Mouse (Mus musculus) heart, adult 2 months (tissue): ENCODE measurements around the gene Scaf4.
"Not testable (repeated sequence)": the region's sequence is repeated elsewhere in the genome, so short reads cannot be mapped to it uniquely, and the experiment has no call there.

Experiments
- CTCF ChIP-seq: fragments of 200-600 bp; IDR thresholded peaks from 2 replicates; pipeline ENCODE4 v1.8.1; 2022; ENCODE audit warnings: antibody characterized with exemption, mild to moderate bottlenecking, moderate library complexity
- EP300 ChIP-seq: fragments of 200-500 bp; IDR thresholded peaks from 2 replicates; pipeline ENCODE4 v1.6.1; 2011; ENCODE audit warnings: low read depth, low read length, control low read depth; ENCODE audit not compliant: insufficient read depth
- POLR2A ChIP-seq: fragments of 200-500 bp; IDR thresholded peaks from 2 replicates; pipeline ENCODE4 v1.6.1; 2011; ENCODE audit warnings: mild to moderate bottlenecking, low read depth, low read length, control low read depth; ENCODE audit not compliant: insufficient read depth

DNA sequence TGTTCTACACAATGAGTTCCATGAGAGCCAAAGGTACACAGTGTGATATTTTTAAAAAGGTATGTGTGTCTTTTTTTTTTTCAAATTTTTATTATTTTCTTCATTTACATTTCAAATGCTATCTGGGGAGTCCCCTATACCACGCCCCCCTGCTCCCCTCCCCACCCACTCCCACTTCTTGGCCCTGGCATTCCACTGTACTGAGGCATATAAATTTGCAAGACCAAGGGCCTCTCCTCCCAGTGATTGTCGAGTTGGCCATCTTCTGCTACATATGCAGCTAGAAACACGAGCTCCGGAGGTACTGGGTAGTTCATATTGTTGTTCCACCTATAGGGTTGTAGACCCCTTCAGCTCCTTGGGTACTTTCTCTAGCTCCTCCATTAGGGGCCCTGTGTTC is 64.9 kb downstream of the Scaf4 start:
- TF ChIP-seq CTCF, POLR2A, EP300: not testable (repeated sequence)
